Mouse (Mus musculus) liver, embryonic 15.5 days (tissue): ENCODE data around the gene Cemip2. TPM values are rescaled to one million over a fixed set of nuclear protein-coding genes. Genes with fewer than 3 reads are reported as not detected.

Experiments
- ATAC-seq: fragments of 200-750 bp; cut with Nextera tagmentation; 2 replicates; pipeline ENCODE4 v1.8.0; 2017; ENCODE audit warnings: moderate number of reproducible peaks, mild to moderate bottlenecking, moderate library complexity; ENCODE audit not compliant: insufficient read depth
- H3K27ac ChIP-seq: fragments of 300-500 bp; sonication (generic); replicated peaks from 2 replicates; pipeline ENCODE4 v1.5.1; 2015; ENCODE audit warnings: mild to moderate bottlenecking, inconsistent platforms
- H3K27me3 ChIP-seq: fragments of 300-500 bp; sonication (generic); 2 replicates; pipeline ENCODE4 v1.6.1; 2015; ENCODE audit warnings: mild to moderate bottlenecking, inconsistent platforms
- H3K36me3 ChIP-seq: fragments of 300-500 bp; sonication (generic); replicated peaks from 2 replicates; pipeline ENCODE4 v1.6.1; 2015; ENCODE audit warnings: moderate library complexity, mild to moderate bottlenecking, inconsistent platforms
- H3K4me1 ChIP-seq: fragments of 300-500 bp; sonication (generic); replicated peaks from 2 replicates; pipeline ENCODE4 v1.6.1; 2015; ENCODE audit warnings: inconsistent platforms
- H3K4me2 ChIP-seq: fragments of 300-500 bp; sonication (generic); 2 replicates; pipeline ENCODE4 v1.6.1; 2015; ENCODE audit warnings: moderate library complexity, mild to moderate bottlenecking, inconsistent platforms
- H3K4me3 ChIP-seq: fragments of 300-500 bp; sonication (generic); replicated peaks from 2 replicates; pipeline ENCODE4 v1.5.1; 2015; ENCODE audit warnings: mild to moderate bottlenecking, inconsistent platforms
- H3K9ac ChIP-seq: fragments of 300-500 bp; sonication (generic); 2 replicates; pipeline ENCODE4 v1.6.1; 2015; ENCODE audit warnings: moderate library complexity, mild to moderate bottlenecking, inconsistent platforms
- H3K9me3 ChIP-seq: fragments of 300-500 bp; sonication (generic); replicated peaks from 2 replicates; pipeline ENCODE4 v1.6.1; 2016; ENCODE audit warnings: inconsistent platforms
- WGBS: fragments of 180-500 bp; shearing (Covaris S2); methylation state at CpG from one replicate; pipeline ENCODE4 v1.1.7; 2015; ENCODE audit warnings: mixed read lengths; ENCODE audit not compliant: insufficient replicate concordance; 5-methylcytosine and 5-hydroxymethylcytosine counted together
- polyA plus RNA-seq: library from polyadenylated mRNA; unstranded; fragments of >200 nt; fragmentation: Nextera tagmentation; extraction: Ambion mirVana; gene quantifications from 2 replicates; pipeline ENCODE4 v1.2.1, GENCODE M21; 2015

Cemip2 gene
- polyA plus RNA-seq, 1 experiment from 2014 or later: 7.2 TPM

DNA sequence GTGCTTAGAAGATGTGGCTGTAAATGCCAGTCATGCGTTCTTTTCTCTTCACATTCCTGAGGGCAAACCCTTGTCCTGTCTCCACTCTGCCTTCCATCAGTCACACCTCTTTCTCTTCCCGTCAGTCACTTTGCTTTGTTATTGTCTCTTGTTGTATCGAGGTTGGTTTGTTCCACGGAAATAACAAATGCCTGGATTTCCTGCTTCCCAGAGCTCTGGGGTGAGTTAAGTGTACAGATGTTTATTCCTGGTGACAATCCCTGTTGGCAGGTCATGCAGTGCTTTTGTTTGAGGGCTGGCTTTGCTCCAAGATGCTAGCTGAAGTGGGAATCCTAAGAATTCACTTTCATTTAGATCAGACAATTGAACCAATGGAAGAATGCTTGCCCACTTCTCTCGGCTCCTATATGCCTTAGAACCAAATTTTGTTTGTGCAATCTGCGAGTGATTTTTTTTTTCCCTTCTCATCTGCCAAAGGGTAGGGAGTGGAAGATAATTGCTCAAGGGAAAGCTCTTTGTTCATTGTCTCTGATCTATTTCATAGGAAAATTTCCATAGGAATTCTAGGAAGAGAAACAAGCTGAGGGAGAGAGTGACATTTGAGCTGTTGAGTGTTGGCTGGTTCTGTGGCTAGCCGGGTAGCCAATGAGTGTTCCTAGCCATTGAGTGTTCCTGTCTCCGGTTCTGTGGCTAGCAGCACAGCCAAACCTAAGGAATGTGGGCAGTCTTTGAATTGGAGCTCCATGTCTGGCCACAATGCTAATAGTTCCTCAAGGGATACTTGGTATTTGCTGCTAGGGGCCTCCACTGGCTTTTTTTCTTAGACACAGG, 104.2 kb downstream of the Cemip2 start:
- no peak overlapping the region for H3K27ac ChIP-seq

DNA sequence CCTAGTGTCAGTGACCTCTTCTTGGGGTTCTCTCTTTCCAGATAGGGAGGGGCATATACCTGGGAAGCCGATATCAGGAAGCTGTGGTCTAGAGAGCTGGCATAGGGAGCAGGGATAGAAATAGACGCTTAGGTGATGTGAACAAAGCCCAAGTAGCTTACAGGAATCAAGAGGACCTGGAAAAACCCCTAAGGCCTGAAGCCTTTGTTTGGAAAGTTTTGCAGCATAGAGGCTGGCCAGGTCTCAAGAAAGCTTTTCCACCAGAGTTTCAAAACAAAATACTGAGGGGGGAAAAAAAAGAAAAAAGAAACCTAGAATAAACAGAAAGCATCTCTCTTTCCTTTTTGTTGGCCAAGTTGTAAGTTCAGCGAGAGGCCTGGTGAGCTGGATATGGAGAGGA, 104.9 kb downstream of the Cemip2 start:
- Histone ChIP-seq H3K9ac (no peak overlapping the region), H3K4me3 (no peak overlapping the region), H3K4me1 (no peaks in the 10 kb centered on the region), H3K4me2 (no peak overlapping the region), H3K36me3 (no peaks in the 10 kb centered on the region), H3K27me3 (no peaks in the 10 kb centered on the region), H3K27ac (no peak overlapping the region), H3K9me3 (no peaks in the 10 kb centered on the region)
- WGBS: 46% methylated on average over 3 of the region's 3 CpGs
- ATAC-seq: no peak

More for the DNA sequence above, 104.2 kb downstream of the Cemip2 start:
- no peak for ATAC-seq
- Histone ChIP-seq H3K9ac (no peak overlapping the region), H3K4me2 (no peak overlapping the region), H3K27me3 (no peaks in the 10 kb centered on the region), H3K36me3 (no peaks in the 10 kb centered on the region), H3K4me3 (no peak overlapping the region), H3K4me1 (no peaks in the 10 kb centered on the region), H3K9me3 (no peaks in the 10 kb centered on the region)
- WGBS: 43% methylated on average over 8 of the region's 8 CpGs

DNA sequence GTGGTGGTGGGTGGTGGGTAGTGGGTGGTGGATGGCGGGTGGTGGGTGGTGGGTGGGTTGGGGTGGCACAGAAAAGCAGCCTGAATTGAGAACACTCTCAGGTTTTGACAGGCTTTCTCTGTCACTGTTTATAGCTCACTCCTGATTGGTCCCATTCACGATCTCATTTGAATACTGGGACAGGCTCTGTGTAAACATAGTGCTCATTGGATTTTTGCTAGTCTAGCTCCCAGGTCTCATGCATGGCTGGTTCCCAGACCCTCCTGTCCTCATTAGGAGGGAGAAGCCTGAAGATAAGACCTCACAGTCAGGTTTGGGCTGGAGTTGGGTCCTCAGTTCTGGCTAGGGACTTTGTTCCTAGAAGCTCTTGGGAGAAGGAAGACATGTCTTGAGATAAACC, 105.8 kb downstream of the Cemip2 start:
- no peaks in the 10 kb centered on the region for H3K27me3 ChIP-seq
- H3K27ac ChIP-seq: no peak overlapping the region
- no peak for ATAC-seq
- no peaks in the 10 kb centered on the region for H3K4me1 ChIP-seq
- no peak overlapping the region for H3K4me2 ChIP-seq
- 59% methylated on average over 2 of the region's 2 CpGs for WGBS
- H3K9ac ChIP-seq: no peak overlapping the region
- H3K4me3 ChIP-seq: no peak overlapping the region
- no peaks in the 10 kb centered on the region for H3K9me3 ChIP-seq
- H3K36me3 ChIP-seq: no peaks in the 10 kb centered on the region

DNA sequence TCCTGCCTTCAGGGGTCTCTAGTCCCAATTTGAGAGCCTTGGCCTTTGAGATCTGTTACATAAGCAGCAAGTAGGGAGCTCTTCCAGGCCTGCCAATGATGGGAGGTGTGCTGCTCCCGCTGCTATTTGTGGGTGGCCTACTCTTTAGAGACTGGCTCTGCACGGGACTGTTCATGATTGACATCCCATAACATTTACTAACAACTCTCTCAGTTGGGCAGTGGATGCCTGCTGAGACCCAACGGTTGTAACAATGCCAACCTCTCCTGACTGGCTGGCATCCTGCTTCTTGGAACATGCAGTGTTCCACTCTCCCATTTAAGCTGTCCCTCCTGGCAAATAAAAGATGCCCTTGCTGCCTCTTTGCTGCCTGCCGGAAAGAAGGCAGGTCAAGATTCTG, 106.2 kb downstream of the Cemip2 start:
- H3K9me3 ChIP-seq: no peaks in the 10 kb centered on the region
- H3K9ac ChIP-seq: no peak overlapping the region
- no peaks in the 10 kb centered on the region for H3K4me1 ChIP-seq
- H3K27me3 ChIP-seq: no peaks in the 10 kb centered on the region
- H3K4me3 ChIP-seq: no peak overlapping the region
- no peak overlapping the region for H3K27ac ChIP-seq
- no peak overlapping the region for H3K4me2 ChIP-seq
- H3K36me3 ChIP-seq: no peaks in the 10 kb centered on the region
- ATAC-seq: no peak
- WGBS: 63% methylated on average over 4 of the region's 4 CpGs

DNA sequence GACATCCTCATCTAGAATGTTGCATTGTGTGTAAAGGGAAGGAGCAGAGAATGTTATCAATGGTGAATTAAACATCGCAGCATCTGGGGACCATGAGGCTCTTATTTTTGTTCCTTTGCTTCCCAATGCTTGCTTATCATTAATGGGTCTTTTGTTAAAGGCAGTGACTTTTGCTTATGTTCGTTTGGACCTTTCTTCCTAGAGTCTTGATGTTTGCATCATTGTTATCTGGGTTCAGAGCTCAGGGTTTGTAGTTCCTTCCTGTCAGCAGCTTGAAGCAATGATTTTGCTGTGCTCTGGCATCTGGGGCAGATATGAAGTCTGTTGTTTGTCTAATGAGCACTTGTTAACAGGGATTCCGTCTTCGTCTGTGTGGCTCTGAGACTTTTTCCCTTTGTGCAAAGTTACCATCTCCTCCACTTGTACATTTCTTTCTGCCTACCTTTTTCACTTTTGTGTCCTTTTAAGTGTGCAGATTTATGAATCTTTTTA, 108.1 kb downstream of the Cemip2 start:
- Histone ChIP-seq H3K4me1 (no peaks in the 10 kb centered on the region), H3K27ac (no peak overlapping the region), H3K27me3 (no peaks in the 10 kb centered on the region), H3K36me3 (no peaks in the 10 kb centered on the region), H3K4me3 (no peak overlapping the region), H3K4me2 (no peak overlapping the region), H3K9me3 (no peaks in the 10 kb centered on the region), H3K9ac (no peak overlapping the region)
- ATAC-seq: no peak
- WGBS: 22% methylated on average over 4 of the region's 4 CpGs

DNA sequence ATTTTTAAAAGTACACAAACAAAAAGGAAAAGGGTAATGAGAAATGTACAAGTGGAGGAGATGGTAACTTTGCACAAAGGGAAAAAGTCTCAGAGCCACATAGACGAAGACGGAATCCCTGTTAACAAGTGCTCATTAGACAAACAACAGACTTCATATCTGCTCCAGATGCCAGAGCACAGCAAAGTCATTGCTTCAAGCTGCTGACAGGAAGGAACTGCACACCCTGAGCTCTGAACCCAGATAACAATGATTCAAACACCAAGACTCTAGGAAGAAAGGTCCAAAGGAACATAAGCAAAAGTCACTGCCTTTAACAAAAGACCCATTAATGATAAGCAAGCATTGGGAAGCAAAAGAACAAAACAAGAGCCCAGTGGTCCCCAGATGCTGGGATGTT, 112.6 kb downstream of the Cemip2 start:
- ATAC-seq: no peak
- Histone ChIP-seq H3K27ac (no peak overlapping the region), H3K9ac (no peak overlapping the region), H3K4me2 (no peak overlapping the region), H3K4me3 (no peak overlapping the region), H3K9me3 (no peaks in the 10 kb centered on the region), H3K36me3 (no peaks in the 10 kb centered on the region), H3K27me3 (no peaks in the 10 kb centered on the region), H3K4me1 (no peaks in the 10 kb centered on the region)
- 20% methylated on average over 2 of the region's 2 CpGs for WGBS

DNA sequence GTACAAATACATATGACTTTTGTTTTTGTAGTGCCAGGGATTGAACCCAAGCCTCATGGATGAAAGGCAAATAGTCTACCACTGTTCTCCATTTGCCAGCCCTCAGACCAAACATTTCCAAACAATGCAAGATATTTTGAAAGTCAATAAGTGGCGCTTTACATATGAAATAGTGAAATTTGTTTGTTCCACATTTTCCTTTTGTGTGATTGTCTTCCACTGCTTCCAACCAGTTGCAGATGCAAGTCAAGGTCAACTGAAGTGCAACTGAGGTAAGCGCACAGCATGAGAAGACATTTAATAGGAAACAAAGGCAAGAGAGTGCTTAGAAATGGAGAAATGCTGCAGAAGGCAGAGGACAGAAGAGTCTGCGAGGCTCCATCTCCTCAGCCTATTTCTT, 116.7 kb downstream of the Cemip2 start:
- H3K36me3 ChIP-seq: no peaks in the 10 kb centered on the region
- H3K27ac ChIP-seq: no peak overlapping the region
- H3K9ac ChIP-seq: no peak overlapping the region
- no peak overlapping the region for H3K4me3 ChIP-seq
- H3K4me2 ChIP-seq: no peak overlapping the region
- 60% methylated on average over 3 of the region's 3 CpGs for WGBS
- no peak for ATAC-seq
- no peaks in the 10 kb centered on the region for H3K27me3 ChIP-seq
- H3K4me1 ChIP-seq: no peaks in the 10 kb centered on the region
- no peaks in the 10 kb centered on the region for H3K9me3 ChIP-seq

DNA sequence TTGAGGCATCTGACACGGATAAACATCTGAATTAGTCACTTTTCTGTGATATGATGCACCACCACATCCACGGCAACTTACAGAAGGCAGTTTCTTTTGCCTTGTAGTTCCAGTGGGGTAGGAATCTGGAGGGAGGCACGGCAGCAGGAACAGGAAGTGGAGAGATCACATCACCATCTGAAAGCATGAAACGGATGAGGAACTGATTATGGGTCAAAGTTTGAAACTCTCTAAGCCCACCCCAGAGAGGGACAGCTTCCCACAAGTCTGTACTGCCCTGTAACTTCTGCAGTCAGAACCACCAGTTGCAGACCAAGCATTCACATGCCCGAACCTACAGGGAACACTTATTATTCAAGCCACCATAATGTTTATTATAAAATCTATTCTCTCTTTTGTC, 117.4 kb downstream of the Cemip2 start:
- Histone ChIP-seq H3K9me3 (no peaks in the 10 kb centered on the region), H3K4me2 (no peak overlapping the region), H3K36me3 (no peaks in the 10 kb centered on the region), H3K4me1 (no peaks in the 10 kb centered on the region), H3K27me3 (no peaks in the 10 kb centered on the region), H3K9ac (no peak overlapping the region), H3K4me3 (no peak overlapping the region), H3K27ac (no peak overlapping the region)
- no peak for ATAC-seq
- WGBS: 21% methylated on average over 5 of the region's 5 CpGs

DNA sequence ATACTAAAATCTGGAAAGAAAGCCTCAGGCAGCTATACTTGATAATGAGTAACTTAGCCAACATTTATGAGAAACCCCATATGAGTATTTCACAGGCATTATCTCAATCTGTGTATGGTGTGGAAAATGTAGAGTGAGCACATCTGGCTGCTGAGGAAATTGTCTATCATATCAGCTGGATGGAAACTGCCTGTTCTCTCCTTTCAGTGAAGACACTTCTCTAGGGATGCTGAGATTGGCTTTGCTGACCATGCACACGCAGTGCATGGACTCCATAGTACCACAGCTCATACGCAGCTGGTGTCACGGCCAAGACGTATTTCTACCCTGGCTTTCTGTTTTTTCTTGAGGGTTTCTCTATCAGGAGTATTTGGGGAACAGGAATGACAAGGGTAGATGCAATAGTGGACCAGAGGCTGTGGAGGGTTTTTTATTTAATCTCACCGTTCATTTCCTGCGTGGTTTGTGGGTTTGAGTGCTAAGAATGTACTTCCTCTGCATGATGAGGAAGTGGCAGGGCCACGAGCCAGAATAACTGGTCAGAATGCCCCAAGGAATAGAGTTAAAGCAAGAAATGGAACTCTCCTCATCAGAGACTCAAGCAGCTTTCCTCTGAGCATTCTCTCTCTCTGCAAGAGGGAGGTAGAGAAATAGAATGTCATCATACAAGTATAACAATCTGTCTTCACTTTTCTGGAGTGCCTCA, 119.1 kb downstream of the Cemip2 start:
- ATAC-seq: peak; percentile 34; the same call in 1 of the 2 replicates
- H3K36me3 ChIP-seq: no peaks in the 10 kb centered on the region
- no peaks in the 10 kb centered on the region for H3K27me3 ChIP-seq
- no peak overlapping the region for H3K4me3 ChIP-seq
- no peaks in the 10 kb centered on the region for H3K9me3 ChIP-seq
- WGBS: 5% methylated on average over 7 of the region's 7 CpGs
- no peak overlapping the region for H3K27ac ChIP-seq
- H3K4me1 ChIP-seq: no peaks in the 10 kb centered on the region
- H3K4me2 ChIP-seq: no peak overlapping the region
- H3K9ac ChIP-seq: no peak overlapping the region

DNA sequence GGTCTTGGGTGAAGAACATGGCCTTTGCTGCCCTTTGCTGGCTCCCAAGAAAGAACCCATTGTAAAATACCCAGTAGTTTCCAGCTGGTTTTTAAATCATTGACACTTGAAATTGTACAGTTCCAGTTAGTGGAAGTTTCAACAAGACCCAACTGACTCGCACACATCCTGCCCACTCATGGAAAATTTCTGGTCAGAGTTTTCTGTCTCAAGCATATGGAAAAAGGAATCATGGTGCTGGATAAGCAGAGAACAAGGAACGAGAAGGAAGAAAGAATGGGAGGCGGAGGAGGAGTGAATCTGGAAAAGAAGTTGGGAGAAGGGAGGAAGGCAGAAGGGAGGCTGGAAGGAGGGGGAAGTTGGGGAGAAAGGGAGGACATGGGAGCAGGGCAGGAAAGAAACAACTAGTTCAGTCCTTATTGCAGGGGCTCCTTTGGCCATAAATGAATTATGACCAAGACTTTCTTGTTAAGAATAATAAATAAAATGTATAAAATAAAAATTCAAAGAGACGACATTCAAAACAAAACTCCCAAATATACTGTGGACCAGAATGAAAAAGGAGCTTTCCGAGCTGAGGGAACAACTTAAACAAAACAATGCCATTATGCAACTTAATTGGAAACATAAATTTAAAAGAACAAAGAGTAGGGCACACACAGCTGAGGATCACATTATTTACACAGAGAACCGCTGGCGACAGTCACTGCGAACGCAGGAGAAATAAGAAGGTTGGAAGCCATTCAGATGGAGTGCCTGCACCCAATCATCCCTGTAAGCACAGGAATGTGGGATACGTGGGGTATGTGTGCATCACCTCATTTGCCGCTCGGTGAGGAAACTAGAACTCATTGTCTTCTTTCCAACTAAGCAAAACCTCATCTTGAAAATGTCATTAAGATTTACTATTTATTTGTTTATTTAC, 120.1 kb downstream of the Cemip2 start:
- 54% methylated on average over 12 of the region's 12 CpGs for WGBS
- Histone ChIP-seq H3K4me3 (no peak overlapping the region), H3K4me1 (no peaks in the 10 kb centered on the region), H3K9ac (no peak overlapping the region), H3K4me2 (no peak overlapping the region), H3K36me3 (no peaks in the 10 kb centered on the region), H3K9me3 (no peaks in the 10 kb centered on the region), H3K27me3 (no peaks in the 10 kb centered on the region), H3K27ac (no peak overlapping the region)
- no peak for ATAC-seq
